Mouse (Mus musculus) liver, embryonic 12.5 days (tissue): ENCODE results near the gene Myh11. TPM values are rescaled to one million over a fixed set of nuclear protein-coding genes. Genes with fewer than 3 reads are reported as not detected.
"Not testable (repeated sequence)": the region's sequence is repeated elsewhere in the genome, so short reads cannot be mapped to it uniquely, and the experiment has no call there.

Experiments used
- ATAC-seq: fragments of 200-750 bp; cut with Nextera tagmentation; 2 replicates; pipeline ENCODE4 v1.8.0; 2017; ENCODE audit warnings: moderate number of reproducible peaks, mild to moderate bottlenecking, moderate library complexity
- H3K27ac ChIP-seq: fragments of 300-500 bp; sonication (generic); 2 replicates; pipeline ENCODE4 v1.5.1; 2016; ENCODE audit warnings: mild to moderate bottlenecking
- H3K27me3 ChIP-seq: fragments of 300-500 bp; sonication (generic); replicated peaks from 2 replicates; pipeline ENCODE4 v1.6.1; 2016; ENCODE audit warnings: mild to moderate bottlenecking, moderate library complexity
- H3K36me3 ChIP-seq: fragments of 300-500 bp; sonication (generic); 2 replicates; pipeline ENCODE4 v1.6.1; 2016; ENCODE audit warnings: mild to moderate bottlenecking, moderate library complexity
- H3K4me1 ChIP-seq: fragments of 300-500 bp; sonication (generic); 2 replicates; pipeline ENCODE4 v1.6.1; 2016
- H3K4me2 ChIP-seq: fragments of 300-500 bp; sonication (generic); 2 replicates; pipeline ENCODE4 v1.6.1; 2016; ENCODE audit warnings: mild to moderate bottlenecking, moderate library complexity
- H3K4me3 ChIP-seq: fragments of 300-500 bp; sonication (generic); 2 replicates; pipeline ENCODE4 v1.5.1; 2016; ENCODE audit warnings: mild to moderate bottlenecking, moderate library complexity
- H3K9ac ChIP-seq: fragments of 300-500 bp; sonication (generic); 2 replicates; pipeline ENCODE4 v1.6.1; 2016; ENCODE audit warnings: mild to moderate bottlenecking, moderate library complexity
- H3K9me3 ChIP-seq: fragments of 300-500 bp; sonication (generic); replicated peaks from 2 replicates; pipeline ENCODE4 v1.6.1; 2016; ENCODE audit warnings: mild to moderate bottlenecking, moderate library complexity
- WGBS: fragments of 180-500 bp; shearing (Covaris S2); methylation state at CpG from one replicate; pipeline ENCODE4 v1.1.7; 2016; ENCODE audit not compliant: insufficient replicate concordance; 5-methylcytosine and 5-hydroxymethylcytosine counted together
- microRNA counts: library from miRNA; unstranded; fragments of <30 nt; microRNA quantifications from one replicate; lab custom pipeline; 2017
- microRNA-seq: library from miRNA; unstranded; fragments of <30 nt; microRNA quantifications from one replicate; pipeline ENCODE4, GENCODE M21; 2017
- polyA plus RNA-seq: library from polyadenylated mRNA; unstranded; fragments of >200 nt; fragmentation: Nextera tagmentation; extraction: Ambion mirVana; gene quantifications from 2 replicates; pipeline ENCODE4 v1.2.1, GENCODE M21; 2016

The Myh11 gene
- polyA plus RNA-seq, 1 experiment from 2014 or later, result 0.69 TPM

GRCm38 (mm10) chr16:14158936-14159745 is 132.0 kb downstream of the Myh11 start:
- Histone ChIP-seq H3K36me3 (peaks cover 7% of the 10 kb centered on the region), H3K4me3 (peak overlapping the region; percentile 93), H3K9ac (peak overlapping the region; percentile 90), H3K27ac (peak overlapping the region; percentile 91), H3K4me1 (peaks cover 44% of the 10 kb centered on the region), H3K27me3 (no peaks in the 10 kb centered on the region), H3K4me2 (peak overlapping the region; percentile 86), H3K9me3 (no peaks in the 10 kb centered on the region)
- ATAC-seq, result peak; percentile 82
- WGBS, result under 1% methylated on average over 57 of the region's 58 CpGs

DNA sequence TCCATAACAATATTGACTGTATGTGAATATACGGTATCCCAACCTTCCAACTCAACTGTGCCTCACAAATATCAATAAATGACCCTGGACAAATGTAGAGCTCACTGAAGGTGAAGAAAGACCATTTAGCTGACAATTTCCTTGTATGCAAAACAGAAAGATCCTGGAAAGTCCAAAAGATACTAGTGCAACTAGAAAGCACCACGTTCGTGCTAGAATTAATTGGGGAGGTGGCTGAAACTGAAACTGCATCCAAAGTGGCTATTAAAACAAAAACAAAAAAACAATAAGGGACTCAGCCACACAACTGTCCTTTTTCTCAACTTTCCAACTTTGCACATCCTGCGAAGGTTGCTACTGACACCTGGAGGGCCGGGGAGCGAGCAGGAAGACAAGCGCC is 132.6 kb downstream of the Myh11 start:
- H3K4me3 ChIP-seq, result peak overlapping the region; percentile 93
- no peak for ATAC-seq
- peak overlapping the region; percentile 90 for H3K9ac ChIP-seq
- 11% methylated on average over 7 of the region's 7 CpGs for WGBS
- no peaks in the 10 kb centered on the region for H3K27me3 ChIP-seq
- H3K4me1 ChIP-seq, result peaks cover 40% of the 10 kb centered on the region
- H3K9me3 ChIP-seq, result no peaks in the 10 kb centered on the region
- H3K4me2 ChIP-seq, result peak overlapping the region; percentile 86
- peaks cover 11% of the 10 kb centered on the region for H3K36me3 ChIP-seq
- peak overlapping the region; percentile 80 for H3K27ac ChIP-seq

DNA sequence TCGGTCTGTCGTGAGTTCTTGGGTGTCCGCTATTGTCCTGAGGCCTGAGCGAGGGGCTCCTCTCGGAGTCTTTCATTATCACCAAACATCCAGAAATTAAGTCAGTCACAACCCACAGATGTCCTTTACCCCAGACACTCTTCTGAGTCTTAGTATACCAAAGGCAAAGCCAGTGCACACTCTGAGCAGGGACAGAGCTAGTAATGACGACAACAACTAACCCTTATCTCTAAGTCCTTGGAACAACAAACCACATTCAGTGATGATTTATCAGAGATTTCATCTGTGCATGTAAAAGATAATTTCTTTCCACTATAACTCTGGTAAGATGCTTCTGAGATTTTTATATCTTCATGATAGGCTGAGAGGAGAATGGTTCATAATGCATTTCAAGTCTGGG is 134.9 kb downstream of the Myh11 start:
- Histone ChIP-seq H3K27me3 (no peaks in the 10 kb centered on the region), H3K4me3 (no peak overlapping the region), H3K4me2 (no peak overlapping the region), H3K9me3 (no peaks in the 10 kb centered on the region), H3K27ac (no peak overlapping the region), H3K4me1 (peaks cover 29% of the 10 kb centered on the region), H3K9ac (no peak overlapping the region), H3K36me3 (peaks cover 33% of the 10 kb centered on the region)
- no peak for ATAC-seq
- 82% methylated on average over 6 of the region's 6 CpGs for WGBS

DNA sequence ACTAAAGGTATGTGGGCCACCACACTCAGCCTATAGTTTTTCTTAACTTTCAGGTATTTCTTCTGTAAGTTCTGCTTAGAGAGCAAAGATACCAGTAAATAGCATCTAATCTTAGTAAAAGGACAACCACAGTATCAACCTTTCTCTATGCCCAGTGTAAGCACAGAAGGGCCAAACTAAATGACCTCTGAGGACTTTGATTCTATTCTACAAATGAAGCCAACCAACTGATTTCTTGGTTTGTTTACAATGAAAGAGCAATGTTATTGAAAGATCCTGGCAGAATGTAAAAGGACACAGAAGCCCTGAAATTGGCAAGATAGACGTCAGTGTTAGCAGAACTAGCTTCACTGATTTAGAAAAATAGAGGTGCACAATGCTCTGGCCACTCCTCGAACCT is 135.5 kb downstream of the Myh11 start:
- not testable (repeated sequence) for ATAC-seq, H3K27ac ChIP-seq, H3K4me2 ChIP-seq, H3K9ac ChIP-seq, H3K9me3 ChIP-seq, H3K27me3 ChIP-seq, H3K4me3 ChIP-seq
- H3K4me1 ChIP-seq, result peaks cover 28% of the 10 kb centered on the region
- WGBS, result 62% methylated on average over 1 of the region's 2 CpGs
- H3K36me3 ChIP-seq, result peaks cover 40% of the 10 kb centered on the region

- WGBS, result 84% methylated on average over 4 of the region's 4 CpGs
- 0 out of 2 replicates have a peak, but pooled peaks cover 3% of the 10 kb centered on the region for H3K4me1 ChIP-seq
- H3K27me3 ChIP-seq, result no peaks in the 10 kb centered on the region
- no peak overlapping the region for H3K9ac ChIP-seq
- ATAC-seq, result no peak
- H3K4me3 ChIP-seq, result no peak overlapping the region
- peaks cover 73% of the 10 kb centered on the region for H3K36me3 ChIP-seq
- H3K27ac ChIP-seq, result no peak overlapping the region
- H3K4me2 ChIP-seq, result no peak overlapping the region
- no peaks in the 10 kb centered on the region for H3K9me3 ChIP-seq
Measured at GRCm38 (mm10) chr16:14151718-14152117, 139.5 kb downstream of the Myh11 start.

- H3K4me1 ChIP-seq, result no peaks in the 10 kb centered on the region
- peaks cover 90% of the 10 kb centered on the region for H3K36me3 ChIP-seq
- no peaks in the 10 kb centered on the region for H3K9me3 ChIP-seq
- ATAC-seq, result no peak
- no peak overlapping the region for H3K9ac ChIP-seq
- H3K4me3 ChIP-seq, result no peak overlapping the region
- H3K27me3 ChIP-seq, result no peaks in the 10 kb centered on the region
- no peak overlapping the region for H3K4me2 ChIP-seq
- no peak overlapping the region for H3K27ac ChIP-seq
Measured at GRCm38 (mm10) chr16:14147712-14148111, 143.5 kb downstream of the Myh11 start.

MicroRNA genes within 50 kb of the gene (microRNA counts, 519-probe panel; counts per million panel counts)
- microRNA mmu-miR-484 (lab: Ali Mortazavi, UCI), result 3,505 counts per million, percentile 76 among the panel's probes with 10 or more counts

Small RNA genes lying within 50 kb of the gene (microRNA-seq; reads per million reads assigned to microRNA genes)
- 3,202 reads per million, percentile 85 among the genes with 10 or more reads in this experiment for gene Mir484

Other genes starting within 250 kb of the Myh11 start
- 70.0 and 70.2 TPM in 2 replicates for gene Nde1, start 128.1 kb downstream of the Myh11 start, polyA plus RNA-seq
- gene Marf1, start 128.0 kb downstream of the Myh11 start, polyA plus RNA-seq, result 6.4 and 6.6 TPM in 2 replicates
- 81.9 and 85.5 TPM in 2 replicates for gene Fopnl, start 26.0 kb upstream of the Myh11 start, polyA plus RNA-seq
- 6.2 and 6.6 TPM in 2 replicates for gene Abcc1, start 70.2 kb upstream of the Myh11 start, polyA plus RNA-seq